Mouse (Mus musculus): ENCODE measurements around the gene Rpl13a.

- TF ChIP-seq CTCF (IDR thresholded peaks at IDR 0.05; ENCODE audit: low read depth), result no peak
- no peak for TF ChIP-seq EP300 (IDR thresholded peaks at IDR 0.05; ENCODE audit: low read depth)
Observed at GRCm38 (mm10) chr7:45160866-45161265, 32.3 kb upstream of the Rpl13a start.

Measured in heart, postnatal 0 days (tissue).